Mouse (Mus musculus) C2C12 (cell line): ENCODE data around the gene Duxbl1.
"Not testable (repeated sequence)": the region's sequence is repeated elsewhere in the genome, so short reads cannot be mapped to it uniquely, and the experiment has no call there.

Source experiments
- CEBPB ChIP-seq: IDR thresholded peaks from one replicate; pipeline ENCODE4 v1.6.1; 2011; ENCODE audit warnings: low read depth, mild to moderate bottlenecking, control low read depth, moderate library complexity
- CTCF ChIP-seq: IDR thresholded peaks from one replicate; pipeline ENCODE4 v1.5.1; 2011; ENCODE audit not compliant: control insufficient read depth, insufficient read depth, insufficient read length
- FOSL1 ChIP-seq: IDR thresholded peaks from one replicate; pipeline ENCODE4 v1.8.0; 2011; ENCODE audit warnings: mild to moderate bottlenecking, low read length; ENCODE audit not compliant: poor library complexity, insufficient read depth, severe bottlenecking
- MAX ChIP-seq: IDR thresholded peaks from one replicate; pipeline ENCODE4 v1.6.1; 2011; ENCODE audit warnings: mild to moderate bottlenecking, control low read depth
- MYOG ChIP-seq: IDR thresholded peaks from one replicate; pipeline ENCODE4 v1.6.1; 2011; ENCODE audit not compliant: control insufficient read depth, insufficient read length; ENCODE audit errors: extremely low read depth
- USF1 ChIP-seq: IDR thresholded peaks from one replicate; pipeline ENCODE4 v1.6.1; 2011; ENCODE audit warnings: low read depth, mild to moderate bottlenecking, control low read depth, moderate library complexity

GRCm38 (mm10) chr14:26035439-26035838 is 57.1 kb downstream of the Duxbl1 start:
- TF ChIP-seq CTCF, CEBPB, USF1, MAX, FOSL1, MYOG: not testable (repeated sequence)
